Mouse (Mus musculus) lung, embryonic 15.5 days (tissue): ENCODE data around the gene Plppr2. TPM values are rescaled to one million over a fixed set of nuclear protein-coding genes. Genes with fewer than 3 reads are reported as not detected.

Experiments
- ATAC-seq: fragments of 200-750 bp; cut with Nextera tagmentation; 2 replicates; pipeline ENCODE4 v1.8.0; 2017; ENCODE audit warnings: moderate number of reproducible peaks, borderline replicate concordance; ENCODE audit not compliant: low FRiP score, low TSS enrichment; ENCODE audit errors: extremely low read depth
- H3K27ac ChIP-seq: fragments of 300-500 bp; sonication (generic); 2 replicates; pipeline ENCODE4 v1.5.1; 2015; ENCODE audit warnings: moderate library complexity, mild to moderate bottlenecking, inconsistent platforms
- H3K27me3 ChIP-seq: fragments of 300-500 bp; sonication (generic); 2 replicates; pipeline ENCODE4 v1.6.1; 2015; ENCODE audit warnings: inconsistent platforms
- H3K36me3 ChIP-seq: fragments of 300-500 bp; sonication (generic); 2 replicates; pipeline ENCODE4 v1.6.1; 2015; ENCODE audit warnings: inconsistent platforms
- H3K4me1 ChIP-seq: fragments of 300-500 bp; sonication (generic); 2 replicates; pipeline ENCODE4 v1.6.1; 2015; ENCODE audit warnings: inconsistent platforms
- H3K4me2 ChIP-seq: fragments of 300-500 bp; sonication (generic); 2 replicates; pipeline ENCODE4 v1.6.1; 2015; ENCODE audit warnings: inconsistent platforms, mild to moderate bottlenecking, moderate library complexity
- H3K4me3 ChIP-seq: fragments of 300-500 bp; sonication (generic); 2 replicates; pipeline ENCODE4 v1.5.1; 2015; ENCODE audit warnings: mild to moderate bottlenecking, inconsistent platforms
- H3K9ac ChIP-seq: fragments of 300-500 bp; sonication (generic); 2 replicates; pipeline ENCODE4 v1.6.1; 2015; ENCODE audit warnings: inconsistent platforms
- H3K9me3 ChIP-seq: fragments of 300-500 bp; sonication (generic); 2 replicates; pipeline ENCODE4 v1.6.1; 2016; ENCODE audit warnings: inconsistent platforms
- WGBS: fragments of 180-500 bp; shearing (Covaris S2); methylation state at CpG from one replicate; pipeline ENCODE4 v1.1.7; 2015; 5-methylcytosine and 5-hydroxymethylcytosine counted together
- polyA plus RNA-seq: library from polyadenylated mRNA; unstranded; fragments of >200 nt; fragmentation: Nextera tagmentation; extraction: Ambion mirVana; gene quantifications from 2 replicates; pipeline ENCODE4 v1.2.1, GENCODE M21; 2015

Gene Plppr2
- polyA plus RNA-seq, 1 experiment from 2014 or later = 8.0 TPM

DNA sequence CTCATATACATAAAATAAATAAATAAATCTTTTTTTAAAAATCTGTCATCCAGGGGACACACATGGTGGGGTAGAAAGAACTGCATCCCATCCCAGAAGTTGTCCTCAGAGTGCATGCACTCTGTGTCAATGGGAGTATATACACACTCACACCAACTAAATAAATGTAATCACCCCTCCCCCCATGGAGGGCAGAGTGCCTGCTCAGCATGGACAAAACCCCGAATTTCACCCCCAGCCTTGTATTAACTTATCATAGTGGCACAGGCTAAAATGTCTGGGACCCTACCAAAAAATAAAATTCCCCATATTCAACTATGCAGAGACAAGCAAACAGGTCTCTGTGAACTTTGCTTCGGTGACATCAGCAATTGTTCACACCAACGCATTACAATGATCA is 17.8 kb downstream of the Plppr2 start:
- Histone ChIP-seq H3K4me2 (peak overlapping the region; percentile 76), H3K9ac (no peak overlapping the region), H3K36me3 (no peaks in the 10 kb centered on the region), H3K27me3 (no peaks in the 10 kb centered on the region), H3K4me1 (peaks cover 11% of the 10 kb centered on the region), H3K9me3 (no peaks in the 10 kb centered on the region), H3K4me3 (peak overlapping the region; percentile 73; the same call in 1 of the 2 replicates), H3K27ac (no peak overlapping the region)
- no peak for ATAC-seq
- WGBS = 76% methylated on average over 3 of the region's 3 CpGs

DNA sequence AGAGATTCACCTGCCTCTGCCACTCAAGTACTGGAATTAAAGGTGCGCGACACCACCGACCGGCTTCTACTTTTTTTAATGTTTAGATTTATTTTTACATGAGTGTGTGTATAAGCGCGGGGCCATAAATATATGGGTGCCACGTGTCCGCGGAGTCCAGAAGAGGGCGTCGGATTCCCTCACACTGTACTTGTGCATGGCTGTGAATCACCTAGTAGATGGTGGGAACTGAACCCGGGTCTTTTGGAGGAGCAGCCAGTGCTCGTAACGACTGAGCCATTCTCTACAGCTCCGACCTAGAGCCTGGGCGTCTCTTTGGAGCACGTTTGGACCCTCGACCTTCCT is 18.4 kb downstream of the Plppr2 start:
- Histone ChIP-seq H3K9me3 (no peaks in the 10 kb centered on the region), H3K4me2 (peak overlapping the region; percentile 76), H3K27ac (peak overlapping the region; percentile 95; the same call in 1 of the 2 replicates), H3K4me3 (peak overlapping the region; percentile 73), H3K4me1 (peaks cover 12% of the 10 kb centered on the region), H3K9ac (peak overlapping the region; percentile 78), H3K36me3 (no peaks in the 10 kb centered on the region), H3K27me3 (peaks cover 4% of the 10 kb centered on the region; the same call in 1 of the 2 replicates)
- 1% methylated on average over 18 of the region's 18 CpGs for WGBS
- ATAC-seq = peak; percentile 62

DNA sequence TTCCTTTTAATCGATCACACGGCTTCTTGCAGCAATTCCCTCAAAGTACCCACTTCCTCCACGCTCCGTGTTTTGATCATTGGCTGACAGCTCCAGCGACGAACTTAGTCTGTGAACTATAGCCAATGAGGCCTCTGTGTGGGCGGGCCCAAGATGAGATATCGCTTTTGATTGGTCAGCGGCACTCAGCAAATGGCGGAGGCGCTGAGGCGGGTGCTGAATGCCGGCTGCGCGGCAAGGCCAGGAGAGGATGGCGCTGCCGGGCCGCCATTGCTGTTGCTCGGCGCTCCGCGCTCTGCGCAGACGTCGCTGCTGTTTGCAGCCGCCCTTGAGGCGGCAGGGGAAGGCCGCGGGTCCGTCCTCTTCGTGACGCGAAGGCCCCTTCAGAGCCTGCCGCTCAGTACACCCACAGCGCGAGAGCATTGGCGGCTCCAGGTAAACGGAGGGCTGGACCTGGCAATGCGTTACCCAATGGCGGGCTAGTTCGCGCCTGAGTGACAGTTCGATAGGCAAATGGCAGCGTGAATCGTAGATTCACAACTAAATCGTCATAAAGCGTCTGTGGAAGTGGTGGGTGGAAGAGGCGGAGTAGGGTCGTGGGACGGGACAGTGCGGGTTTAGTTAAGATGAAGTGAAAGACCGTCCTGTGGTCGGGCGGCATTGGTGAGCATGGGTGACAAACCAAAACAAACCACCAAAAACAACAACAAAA is 18.9 kb downstream of the Plppr2 start, which contains the start of gene Swsap1:
Gene Swsap1, plus strand, starts transcription at position 186 of the 712 bp plus-strand sequence.
- no peaks in the 10 kb centered on the region for H3K36me3 ChIP-seq
- peak; percentile 98 for ATAC-seq
- no peaks in the 10 kb centered on the region for H3K9me3 ChIP-seq
- H3K4me2 ChIP-seq = peak within 1 kb of the TSS; percentile 76
- H3K27ac ChIP-seq = peak within 1 kb of the TSS; percentile 95
- peaks cover 17% of the 10 kb centered on the region for H3K4me1 ChIP-seq
- H3K27me3 ChIP-seq = peaks cover 9% of the 10 kb centered on the region
- H3K9ac ChIP-seq = peak within 1 kb of the TSS; percentile 78
- 2% methylated on average over 53 of the region's 54 CpGs for WGBS
- H3K4me3 ChIP-seq = peak within 1 kb of the TSS; percentile 73

DNA sequence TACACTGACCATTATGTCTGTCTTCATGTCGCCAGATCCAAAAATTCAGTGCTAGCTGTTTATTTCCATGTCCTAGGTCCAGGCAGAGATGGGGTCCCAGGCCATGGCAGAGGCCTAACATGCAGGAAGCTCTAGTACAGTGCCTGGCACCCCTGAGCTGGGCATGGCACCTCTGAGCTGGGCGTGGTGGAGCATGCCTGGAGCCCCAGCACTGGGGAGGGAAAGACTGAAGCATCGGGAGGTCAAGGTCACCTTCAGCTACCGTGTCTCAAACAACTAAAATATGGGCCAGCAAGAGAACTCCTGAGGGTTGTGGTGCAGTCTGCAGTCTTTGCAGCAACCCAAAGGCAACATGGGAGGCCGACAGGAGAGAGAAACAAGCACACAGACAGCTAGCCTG is 21.5 kb downstream of the Plppr2 start:
- no peak for ATAC-seq
- Histone ChIP-seq H3K4me1 (peaks cover 43% of the 10 kb centered on the region), H3K27ac (no peak overlapping the region), H3K9ac (no peak overlapping the region), H3K27me3 (peaks cover 35% of the 10 kb centered on the region), H3K4me2 (no peak overlapping the region), H3K9me3 (no peaks in the 10 kb centered on the region), H3K4me3 (no peak overlapping the region), H3K36me3 (no peaks in the 10 kb centered on the region)
- WGBS = 76% methylated on average over 5 of the region's 5 CpGs

DNA sequence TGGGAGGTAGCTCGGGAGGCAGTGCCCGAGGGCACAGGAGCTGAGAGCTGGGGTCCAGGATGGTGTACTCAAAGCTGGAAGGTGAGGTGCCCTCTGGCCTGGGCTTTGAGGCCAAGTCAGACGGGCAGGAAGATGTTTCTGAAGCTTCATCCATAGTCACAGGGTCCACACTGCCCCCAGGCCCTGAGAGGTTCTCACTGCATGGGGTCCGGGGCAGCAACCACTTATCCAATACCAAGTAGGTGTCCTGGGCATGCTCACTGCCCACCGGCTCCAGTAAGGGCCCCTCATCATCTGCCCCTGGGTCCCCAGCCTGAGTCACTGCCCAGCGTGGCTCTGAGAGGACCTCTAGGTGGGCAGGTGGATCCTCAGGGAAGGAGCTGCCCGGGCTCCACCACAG is 22.4 kb downstream of the Plppr2 start:
- peaks cover 35% of the 10 kb centered on the region for H3K27me3 ChIP-seq
- H3K4me2 ChIP-seq = no peak overlapping the region
- H3K9ac ChIP-seq = no peak overlapping the region
- no peaks in the 10 kb centered on the region for H3K9me3 ChIP-seq
- ATAC-seq = no peak
- H3K36me3 ChIP-seq = no peaks in the 10 kb centered on the region
- H3K27ac ChIP-seq = no peak overlapping the region
- H3K4me3 ChIP-seq = no peak overlapping the region
- H3K4me1 ChIP-seq = peaks cover 46% of the 10 kb centered on the region
- WGBS = 76% methylated on average over 7 of the region's 7 CpGs

DNA sequence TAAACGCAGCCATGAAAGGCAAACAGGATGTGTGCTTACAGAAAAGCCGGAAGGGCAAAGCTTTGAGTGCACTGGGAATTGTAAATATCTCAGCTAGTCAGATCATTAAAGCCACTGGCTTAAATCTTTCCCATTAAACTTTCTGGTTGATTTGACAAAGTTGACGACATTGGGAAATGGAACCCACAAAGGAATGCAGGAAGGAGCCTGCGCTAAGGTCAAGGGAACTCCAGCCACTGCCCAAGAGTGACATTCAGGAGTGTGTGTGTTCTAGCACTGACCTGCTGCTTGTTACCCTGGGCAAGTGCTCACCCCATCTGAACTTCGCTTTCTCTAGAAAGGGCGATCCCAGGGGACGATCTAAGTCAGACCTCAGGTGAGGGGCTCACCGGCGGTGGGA is 23.3 kb downstream of the Plppr2 start:
- no peaks in the 10 kb centered on the region for H3K36me3 ChIP-seq
- H3K27ac ChIP-seq = 0 out of 2 replicates have a peak overlapping the region, but pooled peaks have one; percentile 12
- no peaks in the 10 kb centered on the region for H3K9me3 ChIP-seq
- peak overlapping the region; percentile 84 for H3K4me2 ChIP-seq
- peaks cover 42% of the 10 kb centered on the region for H3K4me1 ChIP-seq
- no peak overlapping the region for H3K4me3 ChIP-seq
- 43% methylated on average over 9 of the region's 9 CpGs for WGBS
- no peak overlapping the region for H3K9ac ChIP-seq
- no peak for ATAC-seq
- peaks cover 35% of the 10 kb centered on the region for H3K27me3 ChIP-seq

DNA sequence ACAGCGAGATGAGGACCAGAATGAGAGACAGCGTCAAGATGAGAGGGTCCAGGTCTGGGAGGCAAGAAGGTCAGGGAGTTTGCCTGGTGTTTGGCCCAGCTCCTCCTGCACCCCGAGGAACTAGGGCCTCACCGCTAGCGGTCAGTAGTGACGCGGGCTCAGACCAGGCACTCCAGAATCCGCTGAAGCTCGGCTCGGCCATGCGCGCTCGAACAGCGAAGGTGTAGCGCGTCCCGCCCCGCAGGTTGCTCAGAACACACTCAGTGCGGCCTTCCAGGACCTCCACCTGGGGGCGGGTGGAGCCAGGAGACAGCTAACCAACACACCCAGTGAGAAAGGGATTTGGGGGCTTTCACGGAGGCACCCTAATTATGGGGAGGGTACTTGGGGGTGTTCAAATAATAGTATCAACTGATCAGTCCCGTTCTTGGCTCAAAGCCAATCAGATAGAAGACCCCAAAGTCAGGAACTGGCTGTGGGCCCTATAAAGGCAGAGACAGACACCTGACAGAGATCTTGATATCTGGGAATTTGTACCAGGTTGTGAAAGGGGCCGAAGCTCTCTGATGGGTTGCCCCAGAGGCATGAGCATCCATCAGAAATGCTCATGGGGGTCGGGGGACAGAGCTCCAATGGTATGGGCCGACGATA is 23.9 kb downstream of the Plppr2 start:
- Histone ChIP-seq H3K4me3 (peak overlapping the region; percentile 47; the same call in 1 of the 2 replicates), H3K36me3 (no peaks in the 10 kb centered on the region), H3K9ac (peak overlapping the region; percentile 43; the same call in 1 of the 2 replicates), H3K27me3 (peaks cover 35% of the 10 kb centered on the region), H3K4me2 (peak overlapping the region; percentile 84), H3K9me3 (no peaks in the 10 kb centered on the region), H3K27ac (0 out of 2 replicates have a peak overlapping the region, but pooled peaks have one; percentile 12), H3K4me1 (peaks cover 42% of the 10 kb centered on the region)
- 14% methylated on average over 26 of the region's 26 CpGs for WGBS
- ATAC-seq = no peak

DNA sequence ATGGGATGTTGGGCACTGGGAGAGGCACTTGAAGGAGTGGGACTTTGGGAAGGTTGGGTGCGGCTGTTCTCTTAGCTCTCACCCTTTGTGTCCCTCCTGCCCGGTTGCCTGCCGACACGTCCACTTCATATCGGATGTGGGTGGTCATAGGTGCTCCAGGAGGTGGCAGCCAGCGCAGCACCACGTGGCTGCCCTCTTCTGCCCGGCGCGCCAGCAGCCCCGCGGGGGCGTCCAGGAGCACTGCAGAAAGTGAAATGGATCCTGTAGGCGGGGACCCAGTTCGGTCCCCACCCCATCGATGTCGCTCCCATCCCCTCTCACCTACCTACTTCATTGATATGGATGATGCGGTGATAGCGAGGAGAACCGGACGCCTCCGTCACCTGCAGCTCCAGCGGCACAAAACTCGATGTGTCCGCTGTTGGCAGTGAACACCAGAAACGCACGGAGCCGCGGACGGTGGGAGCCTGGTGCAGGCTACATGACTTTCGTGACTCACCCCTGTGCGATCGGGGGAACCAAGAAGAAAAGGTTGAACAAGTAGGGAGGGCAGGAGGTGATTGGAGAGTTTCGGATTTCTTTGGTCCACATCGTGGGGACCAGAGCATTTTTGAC is 24.6 kb downstream of the Plppr2 start:
- Histone ChIP-seq H3K4me3 (peak overlapping the region; percentile 47), H3K9me3 (no peaks in the 10 kb centered on the region), H3K27me3 (peaks cover 35% of the 10 kb centered on the region), H3K4me2 (peak overlapping the region; percentile 84), H3K27ac (no peak overlapping the region), H3K4me1 (peaks cover 38% of the 10 kb centered on the region), H3K9ac (peak overlapping the region; percentile 43; the same call in 1 of the 2 replicates), H3K36me3 (no peaks in the 10 kb centered on the region)
- WGBS = 1% methylated on average over 35 of the region's 35 CpGs
- ATAC-seq = no peak

DNA sequence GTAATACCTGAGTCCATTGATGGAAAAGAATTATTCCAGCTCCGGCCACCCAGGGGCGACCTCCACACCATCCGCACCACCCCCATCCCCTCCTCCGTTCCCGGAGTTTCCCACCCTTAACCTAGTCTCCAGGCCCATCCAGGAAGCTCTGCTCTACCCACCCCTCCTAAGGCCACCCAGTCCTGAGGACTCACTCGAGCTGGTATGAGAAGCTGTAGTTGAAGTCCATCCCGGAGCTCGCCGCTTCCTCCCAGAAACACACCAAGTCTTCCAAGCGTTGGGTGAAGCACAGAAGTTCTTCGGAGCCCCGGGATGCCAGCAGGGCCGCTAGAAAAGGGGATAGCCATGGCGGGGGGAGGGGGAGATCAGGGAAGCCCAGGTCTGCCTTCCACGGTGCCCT is 25.2 kb downstream of the Plppr2 start:
- Histone ChIP-seq H3K4me2 (peak overlapping the region; percentile 84), H3K27me3 (peaks cover 35% of the 10 kb centered on the region), H3K9me3 (no peaks in the 10 kb centered on the region), H3K4me3 (peak overlapping the region; percentile 47), H3K4me1 (peaks cover 35% of the 10 kb centered on the region), H3K9ac (peak overlapping the region; percentile 43), H3K27ac (no peak overlapping the region), H3K36me3 (no peaks in the 10 kb centered on the region)
- ATAC-seq = no peak; the same call in 1 of the 2 replicates
- WGBS = under 1% methylated on average over 15 of the region's 15 CpGs

DNA sequence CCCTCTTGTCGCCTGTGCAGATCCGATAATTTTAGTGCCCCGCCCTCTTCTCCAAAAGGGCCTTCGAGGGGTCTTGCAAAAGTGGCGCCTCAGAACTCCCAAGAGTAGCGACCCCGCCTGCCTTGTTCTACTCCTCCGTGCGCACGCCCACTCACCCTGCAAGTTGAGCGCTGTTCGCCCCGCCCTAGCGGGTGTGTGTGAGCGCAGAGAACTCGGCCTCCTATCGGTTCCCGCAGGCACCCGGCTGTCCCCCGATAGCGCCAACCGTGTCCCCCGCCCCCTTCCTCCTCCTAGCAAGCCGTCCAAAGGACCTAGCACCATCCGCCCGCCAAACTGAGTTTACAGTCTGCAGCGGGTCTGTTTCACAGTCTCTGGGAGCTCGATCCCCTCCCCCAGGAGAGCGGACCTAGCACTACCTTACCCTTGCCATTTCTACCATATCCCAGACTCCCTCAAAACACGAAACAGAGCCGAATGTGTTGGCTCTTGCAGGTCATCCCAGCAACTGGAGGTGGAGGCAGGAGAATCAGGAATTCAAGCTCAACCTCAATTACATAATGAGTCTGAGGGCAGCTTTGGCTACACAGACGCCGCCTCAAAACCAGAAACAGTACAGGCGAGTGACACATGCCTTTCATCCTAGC is 25.7 kb downstream of the Plppr2 start:
- peak overlapping the region; percentile 43 for H3K9ac ChIP-seq
- peaks cover 35% of the 10 kb centered on the region for H3K4me1 ChIP-seq

DNA sequence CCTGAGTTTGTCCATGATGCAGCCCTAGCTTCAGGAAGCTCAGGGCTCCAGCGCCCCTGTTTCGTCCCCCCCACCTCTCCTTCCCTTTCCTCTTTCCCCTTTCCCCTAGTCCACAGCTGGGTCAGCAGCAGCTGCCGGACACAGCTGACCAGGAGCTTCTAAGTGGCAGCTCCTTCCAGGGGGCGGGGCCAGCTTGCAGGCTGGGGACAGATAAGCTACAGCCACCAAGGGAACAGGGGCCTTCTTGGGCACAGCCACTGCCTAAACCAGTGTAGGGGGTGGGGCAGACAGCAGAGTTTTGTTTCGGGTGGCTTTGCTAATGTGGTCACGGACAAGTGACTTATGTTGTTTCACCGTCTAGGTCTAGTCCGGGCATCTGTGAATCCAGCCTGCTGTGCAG is 26.6 kb downstream of the Plppr2 start, which contains the start of gene Epor:
Gene Epor, minus strand, starts transcription at position 90 of the 400 bp plus-strand sequence.
- no peak within 1 kb of the TSS for H3K27ac ChIP-seq
- peaks cover 35% of the 10 kb centered on the region for H3K4me1 ChIP-seq
- peak within 1 kb of the TSS; percentile 84 for H3K4me2 ChIP-seq
- peaks cover 35% of the 10 kb centered on the region for H3K27me3 ChIP-seq
- 14% methylated on average over 8 of the region's 8 CpGs for WGBS
- no peaks in the 10 kb centered on the region for H3K9me3 ChIP-seq
- peak within 1 kb of the TSS; percentile 43 for H3K9ac ChIP-seq
- peak within 1 kb of the TSS; percentile 47 for H3K4me3 ChIP-seq
- H3K36me3 ChIP-seq = no peaks in the 10 kb centered on the region
- peak; percentile 43; the same call in 1 of the 2 replicates for ATAC-seq

More for the DNA sequence above, 25.7 kb downstream of the Plppr2 start:
- peak; percentile 86 for ATAC-seq
- Histone ChIP-seq H3K27me3 (peaks cover 35% of the 10 kb centered on the region), H3K4me3 (peak overlapping the region; percentile 47), H3K4me2 (peak overlapping the region; percentile 84), H3K36me3 (no peaks in the 10 kb centered on the region), H3K9me3 (no peaks in the 10 kb centered on the region), H3K27ac (no peak overlapping the region)
- 3% methylated on average over 34 of the region's 34 CpGs for WGBS
